Mouse (Mus musculus) bone marrow, adult 2 months (tissue): ENCODE results near the gene Olfr750.

ENCODE experiments used
- CTCF ChIP-seq: fragments of 200-500 bp; IDR thresholded peaks from 2 replicates; pipeline ENCODE4 v1.5.1; 2011; ENCODE audit warnings: low read length, control low read depth; ENCODE audit not compliant: control insufficient read depth, insufficient read depth
- POLR2A ChIP-seq: fragments of 200-500 bp; IDR thresholded peaks from 2 replicates; pipeline ENCODE4 v1.6.1; 2011; ENCODE audit warnings: low read depth, mild to moderate bottlenecking, control low read depth, low read length, borderline replicate concordance; ENCODE audit not compliant: control insufficient read depth

DNA sequence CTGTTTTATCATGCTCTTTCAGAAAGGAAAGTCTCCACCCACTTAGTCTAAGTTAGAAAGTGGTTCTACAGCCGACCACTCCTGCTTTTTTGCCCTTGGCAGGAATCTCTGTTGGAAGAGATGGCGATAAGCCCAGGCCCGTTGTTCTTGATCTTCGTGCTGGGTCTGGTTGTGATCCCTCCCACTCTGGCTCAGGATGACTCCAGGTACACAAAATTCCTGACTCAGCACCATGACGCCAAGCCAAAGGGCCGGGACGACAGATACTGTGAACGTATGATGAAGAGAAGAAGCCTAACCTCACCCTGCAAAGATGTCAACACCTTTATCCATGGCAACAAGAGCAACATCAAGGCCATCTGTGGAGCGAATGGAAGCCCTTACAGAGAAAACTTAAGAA, 27.0 kb upstream of the Olfr750 start:
- TF ChIP-seq CTCF (no peak), POLR2A (no peak)
